Mouse (Mus musculus) limb, embryonic 13.5 days (tissue): ENCODE measurements at regions not wholly inside any gene's neighbourhood (a gene's known extent, or its start where the extent isn't known, plus 50 kb on each side); places are given as distances from the start of the nearest gene placed in this dataset.
A peak's percentile ranks its signal among the peaks of the same experiment; 100 is the strongest.

ENCODE experiments used
- ATAC-seq: fragments of 200-750 bp; cut with Nextera tagmentation; 2 replicates; pipeline ENCODE4 v1.8.0; 2017; ENCODE audit warnings: low read depth, moderate number of reproducible peaks, moderate TSS enrichment; ENCODE audit not compliant: low FRiP score
- H3K27ac ChIP-seq: fragments of 300-500 bp; sonication (generic); 2 replicates; pipeline ENCODE4 v1.5.1; 2015; ENCODE audit warnings: inconsistent platforms, mild to moderate bottlenecking, moderate library complexity
- H3K27me3 ChIP-seq: fragments of 300-500 bp; sonication (generic); 2 replicates; pipeline ENCODE4 v1.6.1; 2015; ENCODE audit warnings: mild to moderate bottlenecking, inconsistent platforms
- H3K36me3 ChIP-seq: fragments of 300-500 bp; sonication (generic); 2 replicates; pipeline ENCODE4 v1.6.1; 2015; ENCODE audit warnings: inconsistent platforms, mild to moderate bottlenecking, moderate library complexity
- H3K4me1 ChIP-seq: fragments of 300-500 bp; sonication (generic); 2 replicates; pipeline ENCODE4 v1.6.1; 2015; ENCODE audit warnings: inconsistent platforms
- H3K4me2 ChIP-seq: fragments of 300-500 bp; sonication (generic); replicated peaks from 2 replicates; pipeline ENCODE4 v1.6.1; 2015; ENCODE audit warnings: inconsistent platforms, mild to moderate bottlenecking, moderate library complexity
- H3K4me3 ChIP-seq: fragments of 300-500 bp; sonication (generic); 2 replicates; pipeline ENCODE4 v1.5.1; 2015; ENCODE audit warnings: moderate library complexity, mild to moderate bottlenecking, inconsistent platforms
- H3K9ac ChIP-seq: fragments of 300-500 bp; sonication (generic); 2 replicates; pipeline ENCODE4 v1.6.1; 2015; ENCODE audit warnings: mild to moderate bottlenecking, inconsistent platforms
- H3K9me3 ChIP-seq: fragments of 300-500 bp; sonication (generic); 2 replicates; pipeline ENCODE4 v1.6.1; 2016; ENCODE audit warnings: inconsistent platforms
- WGBS: fragments of 180-500 bp; shearing (Covaris S2); methylation state at CpG from one replicate; pipeline ENCODE4 v1.1.7; 2015; 5-methylcytosine and 5-hydroxymethylcytosine counted together

GRCm38 (mm10) chr5:43339671-43340070 is 106.7 kb downstream of the Cpeb2 start:
- Histone ChIP-seq H3K27ac (no peak overlapping the region), H3K4me2 (no peak overlapping the region), H3K9ac (no peak overlapping the region), H3K27me3 (no peaks in the 10 kb centered on the region), H3K9me3 (no peaks in the 10 kb centered on the region), H3K4me3 (no peak overlapping the region), H3K36me3 (no peaks in the 10 kb centered on the region), H3K4me1 (no peaks in the 10 kb centered on the region)
- no peak for ATAC-seq
- WGBS: 71% methylated on average over 7 of the region's 7 CpGs

GRCm38 (mm10) chr5:43341475-43341874 is 108.5 kb downstream of the Cpeb2 start:
- no peak overlapping the region for H3K4me3 ChIP-seq
- no peaks in the 10 kb centered on the region for H3K4me1 ChIP-seq
- WGBS: 70% methylated on average over 2 of the region's 2 CpGs
- H3K27me3 ChIP-seq: no peaks in the 10 kb centered on the region
- H3K36me3 ChIP-seq: no peaks in the 10 kb centered on the region
- ATAC-seq: no peak
- H3K9me3 ChIP-seq: no peaks in the 10 kb centered on the region
- H3K9ac ChIP-seq: no peak overlapping the region
- H3K27ac ChIP-seq: no peak overlapping the region
- no peak overlapping the region for H3K4me2 ChIP-seq

DNA sequence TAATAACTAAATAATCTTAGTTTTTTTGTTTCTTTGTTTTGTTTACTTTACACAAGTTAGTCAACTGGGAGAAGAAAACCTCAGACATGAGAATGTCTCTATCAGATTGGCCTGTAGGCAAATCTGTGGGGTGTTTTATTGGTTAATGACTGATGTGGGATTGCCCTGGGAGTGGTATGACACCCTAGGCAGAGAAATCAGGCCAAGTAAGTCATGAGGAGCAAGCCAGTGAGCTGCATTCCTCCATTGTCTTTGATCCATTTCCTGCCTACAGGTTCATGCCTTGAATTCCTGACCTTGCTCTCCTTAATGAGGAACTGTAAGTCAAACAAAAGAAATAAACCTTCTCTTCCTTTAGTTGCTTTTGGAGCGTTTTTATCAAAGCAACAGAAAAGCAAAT is 111.5 kb downstream of the Cpeb2 start:
- Histone ChIP-seq H3K9me3 (no peaks in the 10 kb centered on the region), H3K27me3 (no peaks in the 10 kb centered on the region), H3K4me1 (no peaks in the 10 kb centered on the region), H3K36me3 (no peaks in the 10 kb centered on the region), H3K4me3 (no peak overlapping the region), H3K9ac (no peak overlapping the region), H3K27ac (no peak overlapping the region), H3K4me2 (no peak overlapping the region)
- no peak for ATAC-seq
- 78% methylated on average over 1 of the region's 1 CpGs for WGBS

DNA sequence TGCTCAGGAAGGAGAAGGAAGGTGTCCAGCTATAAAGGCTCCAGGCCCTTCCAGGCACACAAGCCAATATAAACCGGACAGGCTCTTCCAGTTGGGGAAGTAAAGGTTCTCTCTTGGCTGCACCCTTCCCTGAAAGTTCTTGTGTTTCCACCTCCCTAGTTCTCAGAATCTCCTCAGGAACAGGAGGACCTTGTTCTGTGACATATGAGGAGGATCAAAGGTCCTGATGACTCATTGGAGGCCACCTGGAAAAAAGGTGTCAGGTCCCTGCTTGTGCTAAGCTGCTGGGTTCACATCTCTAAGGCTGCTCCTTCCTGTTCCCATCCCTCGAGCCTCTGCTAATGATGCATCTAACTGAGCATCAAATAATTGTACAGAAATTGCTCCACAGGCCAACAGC is 118.0 kb downstream of the Cpeb2 start:
- WGBS: 76% methylated on average over 2 of the region's 2 CpGs
- H3K4me1 ChIP-seq: peaks cover 26% of the 10 kb centered on the region

DNA sequence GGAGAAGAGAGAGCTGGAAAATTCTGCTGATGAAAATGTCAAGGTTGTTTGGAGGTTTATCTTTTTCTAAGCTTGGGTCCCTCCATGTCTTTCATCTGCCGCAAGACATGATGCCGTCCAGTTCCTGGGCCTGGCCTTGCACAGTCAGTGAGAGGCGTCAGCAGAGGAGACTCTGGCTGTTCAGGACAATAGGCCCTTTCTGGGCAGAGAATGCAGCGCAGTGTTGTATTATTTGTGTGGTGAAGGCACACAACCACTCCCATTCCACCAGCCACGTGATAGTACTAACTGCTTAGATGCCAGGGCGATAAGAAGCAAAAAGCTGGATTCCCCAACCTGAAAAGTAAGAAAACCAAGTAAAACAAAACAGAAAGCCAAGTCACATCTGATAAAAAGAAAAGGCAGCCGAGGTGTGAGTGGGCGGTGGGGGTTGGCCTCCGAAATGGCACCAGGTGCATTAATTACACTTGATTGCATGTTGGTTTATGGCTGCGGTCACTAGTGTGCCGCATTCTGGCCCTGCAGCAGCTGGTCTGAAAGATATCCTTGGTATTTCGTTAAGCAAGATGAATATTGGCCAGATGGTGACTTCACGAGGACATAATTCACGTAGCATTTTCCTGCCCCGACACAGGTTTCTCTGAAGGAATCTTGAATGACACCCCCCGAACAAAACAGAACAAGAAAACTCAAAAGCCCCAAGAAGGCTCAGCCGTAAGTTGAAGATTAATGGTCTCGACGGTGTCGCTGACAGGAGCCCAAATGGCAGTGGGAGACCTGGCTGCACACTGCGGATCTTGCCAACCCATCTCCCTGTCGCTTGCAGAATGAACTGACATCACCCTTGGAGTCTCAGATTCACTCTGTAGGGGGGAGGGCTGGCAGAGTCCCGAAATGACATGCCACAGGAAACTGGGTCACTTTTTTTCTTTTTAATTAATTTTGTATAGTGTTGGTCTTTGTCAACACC is 120.3 kb downstream of the Cpeb2 start:
- Histone ChIP-seq H3K9ac (no peak overlapping the region), H3K4me2 (peak overlapping the region; percentile 9; the same call in 1 of the 2 replicates), H3K4me3 (no peak overlapping the region), H3K27me3 (no peaks in the 10 kb centered on the region), H3K4me1 (peaks cover 26% of the 10 kb centered on the region), H3K9me3 (no peaks in the 10 kb centered on the region), H3K27ac (no peak overlapping the region), H3K36me3 (no peaks in the 10 kb centered on the region)
- ATAC-seq: no peak
- WGBS: 30% methylated on average over 23 of the region's 23 CpGs

More for the DNA sequence above, 118.0 kb downstream of the Cpeb2 start:
- no peak for ATAC-seq
- H3K9me3 ChIP-seq: no peaks in the 10 kb centered on the region
- H3K4me3 ChIP-seq: no peak overlapping the region
- no peak overlapping the region for H3K27ac ChIP-seq
- H3K36me3 ChIP-seq: no peaks in the 10 kb centered on the region
- H3K27me3 ChIP-seq: no peaks in the 10 kb centered on the region
- H3K4me2 ChIP-seq: no peak overlapping the region
- no peak overlapping the region for H3K9ac ChIP-seq

GRCm38 (mm10) chr5:43354351-43354942 is 121.5 kb downstream of the Cpeb2 start:
- H3K27me3 ChIP-seq: no peaks in the 10 kb centered on the region
- no peaks in the 10 kb centered on the region for H3K36me3 ChIP-seq
- no peak for ATAC-seq
- 39% methylated on average over 14 of the region's 14 CpGs for WGBS
- H3K4me1 ChIP-seq: peaks cover 26% of the 10 kb centered on the region
- H3K4me3 ChIP-seq: peak overlapping the region; percentile 42
- peak overlapping the region; percentile 66 for H3K4me2 ChIP-seq
- H3K9me3 ChIP-seq: no peaks in the 10 kb centered on the region
- H3K27ac ChIP-seq: no peak overlapping the region; the same call in 1 of the 2 replicates
- H3K9ac ChIP-seq: no peak overlapping the region; the same call in 1 of the 2 replicates

DNA sequence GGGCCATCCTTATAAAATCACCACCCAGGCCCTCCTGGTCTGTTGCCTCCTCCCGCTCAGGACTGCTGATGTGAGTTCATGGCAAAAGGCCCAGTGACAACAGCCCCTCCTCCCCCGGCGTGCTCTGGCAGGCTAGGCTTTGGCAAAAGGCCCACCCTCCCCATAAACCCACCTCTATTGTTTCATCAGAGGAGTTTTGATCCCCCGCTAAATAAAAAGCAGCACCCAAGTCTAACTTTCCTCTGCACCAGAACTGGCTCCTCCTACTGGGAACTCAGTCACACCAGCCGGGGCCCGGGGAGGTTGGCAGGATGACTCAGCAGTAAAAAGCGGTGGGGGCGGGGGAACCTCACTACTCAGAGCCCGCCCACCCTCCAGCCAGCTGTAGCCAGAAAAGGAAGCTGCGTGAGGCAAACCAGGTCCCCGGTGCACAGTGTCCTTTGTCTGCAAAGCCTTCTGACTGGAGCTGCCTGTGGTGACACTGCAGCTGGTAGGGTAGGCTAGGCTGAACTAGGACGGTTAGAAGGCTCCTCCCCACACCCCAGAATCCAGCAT is 122.1 kb downstream of the Cpeb2 start:
- ATAC-seq: peak; percentile 92
- H3K4me2 ChIP-seq: peak overlapping the region; percentile 66
- H3K9ac ChIP-seq: peak overlapping the region; percentile 51
- 0% methylated on average over 12 of the region's 12 CpGs for WGBS
- peak overlapping the region; percentile 42 for H3K4me3 ChIP-seq
- H3K27me3 ChIP-seq: no peaks in the 10 kb centered on the region
- H3K4me1 ChIP-seq: peaks cover 26% of the 10 kb centered on the region
- H3K36me3 ChIP-seq: no peaks in the 10 kb centered on the region
- peak overlapping the region; percentile 74 for H3K27ac ChIP-seq
- no peaks in the 10 kb centered on the region for H3K9me3 ChIP-seq

DNA sequence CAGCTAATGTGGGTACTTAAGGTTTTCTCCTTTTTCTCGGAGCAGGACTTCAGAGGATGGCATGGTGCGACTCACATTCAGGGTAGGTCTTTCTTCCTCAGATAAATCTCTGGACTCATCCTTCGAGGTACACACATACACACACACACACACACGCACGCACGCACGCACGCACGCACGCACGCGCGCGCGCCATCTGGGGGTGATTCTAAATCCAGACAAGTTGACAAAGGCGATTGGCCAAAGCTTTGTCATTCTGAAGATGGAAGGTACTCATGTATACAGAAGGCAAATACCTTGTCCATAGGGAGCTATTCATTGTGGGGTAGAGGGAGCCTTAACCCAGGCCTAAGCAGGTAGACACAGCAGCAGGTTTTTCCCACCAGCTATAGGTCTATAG is 122.9 kb downstream of the Cpeb2 start:
- H3K4me1 ChIP-seq: peaks cover 26% of the 10 kb centered on the region
- no peaks in the 10 kb centered on the region for H3K36me3 ChIP-seq
- H3K27me3 ChIP-seq: no peaks in the 10 kb centered on the region
- peak overlapping the region; percentile 42; the same call in 1 of the 2 replicates for H3K4me3 ChIP-seq
- no peak overlapping the region for H3K9ac ChIP-seq
- no peaks in the 10 kb centered on the region for H3K9me3 ChIP-seq
- 78% methylated on average over 16 of the region's 16 CpGs for WGBS
- peak overlapping the region; percentile 74; the same call in 1 of the 2 replicates for H3K27ac ChIP-seq
- H3K4me2 ChIP-seq: peak overlapping the region; percentile 66
- no peak for ATAC-seq

DNA sequence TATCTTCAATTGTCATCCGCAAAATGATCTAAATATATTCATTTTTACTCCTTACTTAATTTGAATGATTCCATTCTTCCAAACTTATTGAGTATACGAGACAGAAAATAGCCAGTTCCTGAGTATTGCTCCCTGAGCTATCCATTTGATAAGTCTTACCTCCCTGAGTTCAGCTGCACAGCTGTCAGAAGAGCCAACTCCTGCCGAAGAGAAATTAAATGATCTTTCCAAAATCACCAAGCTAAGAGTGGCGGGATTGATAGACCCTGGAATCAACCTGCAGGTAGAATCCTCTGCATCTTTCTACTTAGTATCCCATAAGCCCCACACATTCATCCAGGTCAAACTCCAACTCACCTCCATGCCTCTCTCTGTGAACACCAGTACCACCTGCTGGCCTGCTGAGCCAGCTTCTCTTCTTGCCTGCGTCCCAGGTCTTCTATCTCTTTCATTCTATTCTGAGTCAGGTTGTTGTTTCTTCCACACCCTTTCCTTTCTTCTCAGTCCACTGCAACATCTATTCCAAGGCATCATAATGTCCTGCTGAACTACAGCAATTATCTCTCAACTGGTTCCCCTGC is 124.2 kb downstream of the Cpeb2 start:
- Histone ChIP-seq H3K27me3 (no peaks in the 10 kb centered on the region), H3K4me3 (no peak overlapping the region), H3K9me3 (no peaks in the 10 kb centered on the region), H3K9ac (no peak overlapping the region), H3K4me1 (peaks cover 26% of the 10 kb centered on the region), H3K36me3 (no peaks in the 10 kb centered on the region), H3K27ac (no peak overlapping the region), H3K4me2 (no peak overlapping the region)
- WGBS: 89% methylated on average over 5 of the region's 5 CpGs
- ATAC-seq: no peak

GRCm38 (mm10) chr5:43357901-43358300 is 124.9 kb downstream of the Cpeb2 start:
- H3K9me3 ChIP-seq: no peaks in the 10 kb centered on the region
- H3K36me3 ChIP-seq: no peaks in the 10 kb centered on the region
- H3K4me3 ChIP-seq: no peak overlapping the region
- H3K27ac ChIP-seq: no peak overlapping the region
- WGBS: 86% methylated on average over 5 of the region's 5 CpGs
- H3K9ac ChIP-seq: no peak overlapping the region
- no peaks in the 10 kb centered on the region for H3K27me3 ChIP-seq
- ATAC-seq: no peak
- H3K4me1 ChIP-seq: peaks cover 25% of the 10 kb centered on the region
- no peak overlapping the region for H3K4me2 ChIP-seq

- 77% methylated on average over 7 of the region's 7 CpGs for WGBS
- ATAC-seq: no peak
- H3K4me3 ChIP-seq: no peak overlapping the region
These were observed 126.2 kb downstream of the Cpeb2 start for GRCm38 (mm10) chr5:43358928-43359765.

More at GRCm38 (mm10) chr5:43358928-43359765, 126.2 kb downstream of the Cpeb2 start:
- Histone ChIP-seq H3K27ac (no peak overlapping the region), H3K4me2 (no peak overlapping the region), H3K27me3 (no peaks in the 10 kb centered on the region), H3K9me3 (no peaks in the 10 kb centered on the region), H3K4me1 (peaks cover 16% of the 10 kb centered on the region), H3K36me3 (no peaks in the 10 kb centered on the region), H3K9ac (no peak overlapping the region)
